Mouse (Mus musculus) MEL (cell line): ENCODE data around the gene Mpnd.

Experiments used
- CTCF ChIP-seq, 3 experiments: IDR thresholded peaks in 2 of 3; conservative IDR thresholded peaks in 1 of 3; 2 replicates each; pipeline ENCODE4 v1.5.1; 2011 to 2012; ENCODE audit warnings: low read length in 3 of 3, low read depth in 2 of 3, mild to moderate bottlenecking in 2 of 3, improper control_type of control experiment in 1 of 3, inconsistent platforms in 1 of 3, mixed read lengths in 1 of 3, moderate library complexity in 1 of 3; ENCODE audit not compliant: control insufficient read depth in 1 of 3, insufficient read depth in 1 of 3, poor library complexity in 1 of 3, severe bottlenecking in 1 of 3
- EP300 ChIP-seq, 2 experiments: IDR thresholded peaks; 2 replicates each; pipeline ENCODE4 v1.6.1; 2011; ENCODE audit warnings: improper control_type of control experiment in 2 of 2, low read length in 2 of 2, low read depth in 1 of 2, mild to moderate bottlenecking in 1 of 2
- HCFC1 ChIP-seq: IDR thresholded peaks from 2 replicates; pipeline ENCODE4 v1.6.1; 2012; ENCODE audit warnings: low read depth, mild to moderate bottlenecking, inconsistent platforms, low read length, improper control_type of control experiment, moderate library complexity
- JUND ChIP-seq: IDR thresholded peaks from 2 replicates; pipeline ENCODE4 v1.6.1; 2011; ENCODE audit warnings: low read depth, mild to moderate bottlenecking, improper control_type of control experiment, low read length
- POLR2A ChIP-seq, 2 experiments: IDR thresholded peaks; 2 replicates each; pipeline ENCODE4 v1.6.1; 2011 to 2012; ENCODE audit warnings: low read length in 2 of 2, mild to moderate bottlenecking in 2 of 2, control low read depth in 1 of 2, improper control_type of control experiment in 1 of 2, low read depth in 1 of 2, moderate library complexity in 1 of 2; ENCODE audit not compliant: control insufficient read depth in 1 of 2, insufficient read depth in 1 of 2, poor library complexity in 1 of 2
- POLR2AphosphoS2 ChIP-seq: IDR thresholded peaks from 2 replicates; pipeline ENCODE4 v1.6.1; 2011; ENCODE audit warnings: low read length, improper control_type of control experiment
- POLR2AphosphoS5 ChIP-seq: IDR thresholded peaks from 2 replicates; pipeline ENCODE4 v1.6.1; 2012; ENCODE audit warnings: low read depth, borderline replicate concordance, mild to moderate bottlenecking, inconsistent platforms, low read length, moderate library complexity, mixed read lengths
- UBTF ChIP-seq: IDR thresholded peaks from 2 replicates; pipeline ENCODE4 v1.6.1; 2012; ENCODE audit warnings: low read depth, mild to moderate bottlenecking, inconsistent platforms, low read length, improper control_type of control experiment, moderate library complexity, borderline replicate concordance; ENCODE audit not compliant: insufficient read depth

- no peak for TF ChIP-seq HCFC1
- TF ChIP-seq CTCF (IDR thresholded peaks at IDR 0.05 in 2 of 3, conservative IDR thresholded peaks at IDR 0.05 in 1 of 3; ENCODE audit: control insufficient read depth in 1 of 3, insufficient read depth in 1 of 3, low read depth in 2 of 3, low read length in 3 of 3, poor library complexity in 1 of 3, severe bottlenecking in 1 of 3) = no peak
- TF ChIP-seq POLR2A (IDR thresholded peaks at IDR 0.05; ENCODE audit: control insufficient read depth in 1 of 2, insufficient read depth in 1 of 2, low read depth in 1 of 2, low read length in 2 of 2, poor library complexity in 1 of 2) = 0 out of 4 replicates have a peak, but pooled peaks of 1 of the 2 experiments have one; percentile 16
- 0 out of 2 replicates have a peak, but pooled peaks have one; percentile 7 for TF ChIP-seq POLR2AphosphoS2
- no peak for TF ChIP-seq UBTF
- TF ChIP-seq EP300 (IDR thresholded peaks at IDR 0.05; ENCODE audit: low read depth in 1 of 2, low read length in 2 of 2) = no peak
- no peak for TF ChIP-seq JUND
- no peak for TF ChIP-seq POLR2AphosphoS5
Measured at GRCm38 (mm10) chr17:56016793-56017785, 11.6 kb downstream of the Mpnd start.
